Mouse (Mus musculus): ENCODE measurements around the gene Cpt1c.

Gene Cpt1c

GRCm38 (mm10) chr7:44999753-45000152 lies 25.1 kb upstream of the Cpt1c start:
- no peak for DNase-seq (ENCODE audit: low spot score)

GRCm38 (mm10) chr7:44998501-44998955 lies 23.9 kb upstream of the Cpt1c start, which contains the start of gene Bcl2l12:
Bcl2l12 (minus strand) TSS chr7:44998712.
- DNase-seq (ENCODE audit: low spot score), result peak; percentile 73

- DNase-seq (ENCODE audit: low spot score), result no peak
These were observed 23.3 kb upstream of the Cpt1c start for GRCm38 (mm10) chr7:44997940-44998428.

GRCm38 (mm10) chr7:44997231-44997939 lies 22.7 kb upstream of the Cpt1c start, which contains the start of gene Irf3:
Irf3 (plus strand) TSS chr7:44997648.
- peak; percentile 96 for DNase-seq (ENCODE audit: low spot score)

GRCm38 (mm10) chr7:44996672-44997071 lies 22.0 kb upstream of the Cpt1c start:
- no peak for DNase-seq (ENCODE audit: low spot score)

GRCm38 (mm10) chr7:44986879-44987718 lies 12.4 kb upstream of the Cpt1c start:
- no peak for DNase-seq (ENCODE audit: low spot score)

- DNase-seq (ENCODE audit: low spot score), result peak; percentile 98
These were observed 11.7 kb upstream of the Cpt1c start, which contains the start of gene Prmt1 for GRCm38 (mm10) chr7:44986192-44986878. Prmt1 (minus strand) TSS chr7:44986568.

GRCm38 (mm10) chr7:44985595-44986191 lies 11.0 kb upstream of the Cpt1c start:
- DNase-seq (ENCODE audit: low spot score), result peak; percentile 78

- DNase-seq (ENCODE audit: low spot score), result no peak
These were observed 10.1 kb upstream of the Cpt1c start for GRCm38 (mm10) chr7:44984833-44985164.

GRCm38 (mm10) chr7:44983944-44984832 lies 9.5 kb upstream of the Cpt1c start:
- DNase-seq (ENCODE audit: low spot score), result no peak

- peak; percentile 83 for DNase-seq (ENCODE audit: low spot score)
These were observed 8.4 kb upstream of the Cpt1c start for GRCm38 (mm10) chr7:44983085-44983484.

- no peak for DNase-seq (ENCODE audit: low spot score)
These were observed 6.9 kb upstream of the Cpt1c start for GRCm38 (mm10) chr7:44981539-44981938.

- DNase-seq (ENCODE audit: low spot score), result no peak
These were observed 3.6 kb upstream of the Cpt1c start for GRCm38 (mm10) chr7:44978300-44978699.

GRCm38 (mm10) chr7:44975117-44975419 lies 417 bp upstream of the Cpt1c start:
- no peak for DNase-seq (ENCODE audit: low spot score)

- peak; percentile 28 for DNase-seq (ENCODE audit: low spot score)
These were observed 1.1 kb downstream of the Cpt1c start for GRCm38 (mm10) chr7:44973415-44974130.

- no peak for DNase-seq (ENCODE audit: low spot score)
These were observed 3.5 kb downstream of the Cpt1c start for GRCm38 (mm10) chr7:44971142-44971541.

GRCm38 (mm10) chr7:44970231-44970691 lies 4.4 kb downstream of the Cpt1c start:
- no peak for DNase-seq (ENCODE audit: low spot score)

GRCm38 (mm10) chr7:44966638-44967037 lies 8.0 kb downstream of the Cpt1c start:
- DNase-seq (ENCODE audit: low spot score), result no peak

GRCm38 (mm10) chr7:44965975-44966374 lies 8.7 kb downstream of the Cpt1c start:
- DNase-seq (ENCODE audit: low spot score), result no peak

GRCm38 (mm10) chr7:44964990-44965389 lies 9.7 kb downstream of the Cpt1c start:
- DNase-seq (ENCODE audit: low spot score), result no peak
